Mouse (Mus musculus) kidney, embryonic 16.5 days (tissue): ENCODE results near the gene Cc2d1a. TPM values are rescaled to one million over a fixed set of nuclear protein-coding genes. Genes with fewer than 3 reads are reported as not detected.

Experiments used
- ATAC-seq: fragments of 200-750 bp; cut with Nextera tagmentation; 2 replicates; pipeline ENCODE4 v1.8.0; 2017; ENCODE audit warnings: moderate TSS enrichment; ENCODE audit not compliant: low FRiP score, low TSS enrichment
- H3K27ac ChIP-seq: fragments of 300-500 bp; sonication (generic); 2 replicates; pipeline ENCODE4 v1.5.1; 2014; ENCODE audit warnings: low read length
- H3K27me3 ChIP-seq: fragments of 300-500 bp; sonication (generic); 2 replicates; pipeline ENCODE4 v1.6.1; 2014; ENCODE audit warnings: low read length, control low read depth, mixed read lengths; ENCODE audit not compliant: insufficient read depth
- H3K36me3 ChIP-seq: fragments of 300-500 bp; sonication (generic); 2 replicates; pipeline ENCODE4 v1.6.1; 2014; ENCODE audit warnings: low read length, control low read depth, mixed read lengths; ENCODE audit not compliant: insufficient read depth
- H3K4me1 ChIP-seq: fragments of 300-500 bp; sonication (generic); 2 replicates; pipeline ENCODE4 v1.6.1; 2014; ENCODE audit warnings: low read length, control low read depth, mixed read lengths; ENCODE audit not compliant: insufficient read depth
- H3K4me2 ChIP-seq: fragments of 300-500 bp; sonication (generic); replicated peaks from 2 replicates; pipeline ENCODE4 v1.6.1; 2014; ENCODE audit warnings: low read depth, low read length
- H3K4me3 ChIP-seq: fragments of 300-500 bp; sonication (generic); 2 replicates; pipeline ENCODE4 v1.5.1; 2014; ENCODE audit warnings: mild to moderate bottlenecking, low read length
- H3K9ac ChIP-seq: fragments of 300-500 bp; sonication (generic); replicated peaks from 2 replicates; pipeline ENCODE4 v1.6.1; 2014; ENCODE audit warnings: low read length
- H3K9me3 ChIP-seq: fragments of 300-500 bp; sonication (generic); 2 replicates; pipeline ENCODE4 v1.6.1; 2016; ENCODE audit warnings: low read length, control low read depth
- WGBS: fragments of 180-500 bp; shearing (Covaris S2); extraction: QIAGEN DNeasy Blood & Tissue Kit; methylation state at CpG from one replicate; pipeline ENCODE4 v1.1.7; 2014; 5-methylcytosine and 5-hydroxymethylcytosine counted together
- polyA plus RNA-seq: library from polyadenylated mRNA; unstranded; fragments of >200 nt; fragmentation: Nextera tagmentation; extraction: Ambion mirVana; gene quantifications from 2 replicates; pipeline ENCODE4 v1.2.1, GENCODE M21; 2015

Gene Cc2d1a
- polyA plus RNA-seq, 1 experiment from 2014 or later = 31.1 TPM

- Histone ChIP-seq H3K4me3 (peak overlapping the region; percentile 74), H3K36me3 (peaks cover 22% of the 10 kb centered on the region), H3K9me3 (no peaks in the 10 kb centered on the region), H3K4me2 (peak overlapping the region; percentile 78), H3K27me3 (no peaks in the 10 kb centered on the region), H3K4me1 (peaks cover 19% of the 10 kb centered on the region), H3K27ac (peak overlapping the region; percentile 39; the same call in 1 of the 2 replicates), H3K9ac (peak overlapping the region; percentile 89)
- WGBS = 7% methylated on average over 14 of the region's 14 CpGs
- no peak for ATAC-seq
Measured at GRCm38 (mm10) chr8:84147324-84147766, 391 bp downstream of the Cc2d1a start.

GRCm38 (mm10) chr8:84144636-84145245, 3.0 kb downstream of the Cc2d1a start:
- no peaks in the 10 kb centered on the region for H3K27me3 ChIP-seq
- WGBS = 85% methylated on average over 8 of the region's 8 CpGs
- H3K9ac ChIP-seq = no peak overlapping the region
- H3K4me2 ChIP-seq = no peak overlapping the region
- H3K4me1 ChIP-seq = peaks cover 19% of the 10 kb centered on the region
- H3K4me3 ChIP-seq = no peak overlapping the region
- no peaks in the 10 kb centered on the region for H3K9me3 ChIP-seq
- no peak overlapping the region for H3K27ac ChIP-seq
- peaks cover 44% of the 10 kb centered on the region for H3K36me3 ChIP-seq
- ATAC-seq = no peak

- H3K36me3 ChIP-seq = peaks cover 79% of the 10 kb centered on the region
- H3K4me2 ChIP-seq = no peak overlapping the region
- no peaks in the 10 kb centered on the region for H3K9me3 ChIP-seq
- WGBS = 85% methylated on average over 4 of the region's 4 CpGs
- H3K4me1 ChIP-seq = no peaks in the 10 kb centered on the region
- H3K4me3 ChIP-seq = no peak overlapping the region
- ATAC-seq = no peak
- no peak overlapping the region for H3K27ac ChIP-seq
- H3K9ac ChIP-seq = no peak overlapping the region
- H3K27me3 ChIP-seq = no peaks in the 10 kb centered on the region
Measured at GRCm38 (mm10) chr8:84140838-84141237, 6.9 kb downstream of the Cc2d1a start.

GRCm38 (mm10) chr8:84137848-84138247, 9.9 kb downstream of the Cc2d1a start:
- Histone ChIP-seq H3K36me3 (peaks cover 89% of the 10 kb centered on the region), H3K4me2 (no peak overlapping the region)
- ATAC-seq = no peak

GRCm38 (mm10) chr8:84132225-84132624, 15.5 kb downstream of the Cc2d1a start:
- H3K27me3 ChIP-seq = no peaks in the 10 kb centered on the region
- no peak overlapping the region for H3K27ac ChIP-seq
- H3K9ac ChIP-seq = no peak overlapping the region
- H3K36me3 ChIP-seq = peaks cover 50% of the 10 kb centered on the region
- no peak for ATAC-seq
- H3K4me2 ChIP-seq = no peak overlapping the region
- H3K4me1 ChIP-seq = peaks cover 5% of the 10 kb centered on the region; the same call in 1 of the 2 replicates
- no peak overlapping the region for H3K4me3 ChIP-seq
- no peaks in the 10 kb centered on the region for H3K9me3 ChIP-seq
- WGBS = 91% methylated on average over 8 of the region's 8 CpGs

More at GRCm38 (mm10) chr8:84137848-84138247, 9.9 kb downstream of the Cc2d1a start:
- H3K4me1 ChIP-seq = no peaks in the 10 kb centered on the region
- no peaks in the 10 kb centered on the region for H3K27me3 ChIP-seq
- H3K4me3 ChIP-seq = no peak overlapping the region
- no peaks in the 10 kb centered on the region for H3K9me3 ChIP-seq
- 90% methylated on average over 3 of the region's 3 CpGs for WGBS
- H3K9ac ChIP-seq = no peak overlapping the region
- H3K27ac ChIP-seq = no peak overlapping the region

- Histone ChIP-seq H3K27me3 (no peaks in the 10 kb centered on the region), H3K4me2 (no peak overlapping the region), H3K4me3 (no peak overlapping the region), H3K4me1 (peaks cover 6% of the 10 kb centered on the region; the same call in 1 of the 2 replicates), H3K27ac (no peak overlapping the region), H3K9me3 (no peaks in the 10 kb centered on the region), H3K36me3 (peaks cover 35% of the 10 kb centered on the region), H3K9ac (no peak overlapping the region)
- ATAC-seq = peak; percentile 35; the same call in 1 of the 2 replicates
- WGBS = 45% methylated on average over 30 of the region's 30 CpGs
Measured at GRCm38 (mm10) chr8:84130806-84131205, 16.9 kb downstream of the Cc2d1a start.

- peak; percentile 25; the same call in 1 of the 2 replicates for ATAC-seq
- no peak overlapping the region for H3K9ac ChIP-seq
- H3K4me1 ChIP-seq = peaks cover 6% of the 10 kb centered on the region; the same call in 1 of the 2 replicates
- no peak overlapping the region for H3K27ac ChIP-seq
- no peak overlapping the region for H3K4me2 ChIP-seq
- no peaks in the 10 kb centered on the region for H3K27me3 ChIP-seq
- no peaks in the 10 kb centered on the region for H3K9me3 ChIP-seq
- 43% methylated on average over 8 of the region's 8 CpGs for WGBS
- no peak overlapping the region for H3K4me3 ChIP-seq
- peaks cover 13% of the 10 kb centered on the region for H3K36me3 ChIP-seq
Measured at GRCm38 (mm10) chr8:84128277-84128676, 19.5 kb downstream of the Cc2d1a start.

GRCm38 (mm10) chr8:84127202-84127901, 20.4 kb downstream of the Cc2d1a start:
- no peak overlapping the region for H3K4me3 ChIP-seq
- no peaks in the 10 kb centered on the region for H3K9me3 ChIP-seq
- peaks cover 6% of the 10 kb centered on the region; the same call in 1 of the 2 replicates for H3K4me1 ChIP-seq
- ATAC-seq = no peak
- no peak overlapping the region for H3K4me2 ChIP-seq
- no peaks in the 10 kb centered on the region for H3K27me3 ChIP-seq
- H3K9ac ChIP-seq = no peak overlapping the region
- H3K27ac ChIP-seq = no peak overlapping the region
- peaks cover 5% of the 10 kb centered on the region for H3K36me3 ChIP-seq
- WGBS = 63% methylated on average over 17 of the region's 17 CpGs

- Histone ChIP-seq H3K4me1 (peaks cover 6% of the 10 kb centered on the region; the same call in 1 of the 2 replicates), H3K27ac (no peak overlapping the region), H3K9ac (no peak overlapping the region), H3K9me3 (no peaks in the 10 kb centered on the region), H3K27me3 (no peaks in the 10 kb centered on the region), H3K36me3 (no peaks in the 10 kb centered on the region), H3K4me2 (no peak overlapping the region), H3K4me3 (no peak overlapping the region)
- WGBS = 60% methylated on average over 2 of the region's 2 CpGs
- no peak for ATAC-seq
Measured at GRCm38 (mm10) chr8:84126742-84127141, 21.0 kb downstream of the Cc2d1a start.

- H3K27ac ChIP-seq = no peak within 1 kb of the TSS
- H3K9ac ChIP-seq = 0 out of 2 replicates have a peak within 1 kb of the TSS, but pooled peaks have one; percentile 15
- peak; percentile 56; the same call in 1 of the 2 replicates for ATAC-seq
- H3K4me1 ChIP-seq = peaks cover 6% of the 10 kb centered on the region; the same call in 1 of the 2 replicates
- no peak within 1 kb of the TSS for H3K4me3 ChIP-seq
- WGBS = 52% methylated on average over 9 of the region's 9 CpGs
- H3K4me2 ChIP-seq = no peak within 1 kb of the TSS
- H3K9me3 ChIP-seq = no peaks in the 10 kb centered on the region
- H3K36me3 ChIP-seq = no peaks in the 10 kb centered on the region
- no peaks in the 10 kb centered on the region for H3K27me3 ChIP-seq
Measured at GRCm38 (mm10) chr8:84125656-84126055, 22.1 kb downstream of the Cc2d1a start, which contains the start of gene Podnl1. Gene Podnl1, plus strand, starts transcription at chr8:84125989.
